Mouse (Mus musculus): ENCODE results near the gene Nub1.
"Not testable (repeated sequence)": the region's sequence is repeated elsewhere in the genome, so short reads cannot be mapped to it uniquely, and the experiment has no call there.

Gene Nub1

GRCm38 (mm10) chr5:24685366-24686093, at the start of gene Nub1:
Nub1 (plus strand) TSS chr5:24685532.
- peak; percentile 93 to 97 for DNase-seq (ENCODE audit: low spot score in 2 of 2)

- no peak for DNase-seq (ENCODE audit: low spot score in 2 of 2)
Observed at GRCm38 (mm10) chr5:24636987-24637386, 48.3 kb upstream of the Nub1 start.

GRCm38 (mm10) chr5:24638131-24638530, 47.2 kb upstream of the Nub1 start:
- DNase-seq (ENCODE audit: low spot score in 2 of 2): no peak

GRCm38 (mm10) chr5:24639081-24639480, 46.3 kb upstream of the Nub1 start:
- no peak for DNase-seq (ENCODE audit: low spot score in 2 of 2)

GRCm38 (mm10) chr5:24645454-24645853, 39.9 kb upstream of the Nub1 start:
- no peak for DNase-seq (ENCODE audit: low spot score in 2 of 2)

- DNase-seq (ENCODE audit: low spot score in 2 of 2): no peak
Observed at GRCm38 (mm10) chr5:24649231-24649630, 36.1 kb upstream of the Nub1 start.

- DNase-seq (ENCODE audit: low spot score in 2 of 2): no peak
Observed at GRCm38 (mm10) chr5:24649701-24650100, 35.6 kb upstream of the Nub1 start.

- no peak for DNase-seq (ENCODE audit: low spot score in 2 of 2)
Observed at GRCm38 (mm10) chr5:24651356-24651755, 34.0 kb upstream of the Nub1 start.

GRCm38 (mm10) chr5:24651768-24652752, 33.3 kb upstream of the Nub1 start:
- peak; percentile 64 to 81 for DNase-seq (ENCODE audit: low spot score in 2 of 2)

GRCm38 (mm10) chr5:24652780-24653179, 32.6 kb upstream of the Nub1 start:
- peak in 1 of 2 experiments; percentile 6 for DNase-seq (ENCODE audit: low spot score in 2 of 2)

GRCm38 (mm10) chr5:24654491-24654890, 30.8 kb upstream of the Nub1 start:
- DNase-seq (ENCODE audit: low spot score in 2 of 2): no peak

GRCm38 (mm10) chr5:24657113-24657512, 28.2 kb upstream of the Nub1 start:
- DNase-seq (ENCODE audit: low spot score in 2 of 2): no peak

GRCm38 (mm10) chr5:24659708-24660423, 25.5 kb upstream of the Nub1 start:
- no peak for DNase-seq (ENCODE audit: low spot score in 2 of 2)

GRCm38 (mm10) chr5:24661457-24661856, 23.9 kb upstream of the Nub1 start:
- DNase-seq (ENCODE audit: low spot score in 2 of 2): no peak

GRCm38 (mm10) chr5:24674238-24674637, 11.1 kb upstream of the Nub1 start:
- peak; percentile 53 to 86 for DNase-seq (ENCODE audit: low spot score in 2 of 2)

GRCm38 (mm10) chr5:24681436-24681835, 3.9 kb upstream of the Nub1 start:
- DNase-seq (ENCODE audit: low spot score in 2 of 2): no peak

GRCm38 (mm10) chr5:24684578-24685365, 560 bp upstream of the Nub1 start:
- DNase-seq (ENCODE audit: low spot score in 2 of 2): peak; percentile 24 to 34

- peak in 1 of 2 experiments; percentile 9 for DNase-seq (ENCODE audit: low spot score in 2 of 2)
Observed at GRCm38 (mm10) chr5:24686176-24686575, 844 bp downstream of the Nub1 start.

- DNase-seq (ENCODE audit: low spot score in 2 of 2): not testable (repeated sequence)
Observed at GRCm38 (mm10) chr5:24686671-24687420, 1.5 kb downstream of the Nub1 start.

GRCm38 (mm10) chr5:24687696-24688095, 2.4 kb downstream of the Nub1 start:
- DNase-seq (ENCODE audit: low spot score in 2 of 2): no peak

All from urinary bladder, adult 18-20 months (tissue).